Mouse (Mus musculus) heart, embryonic 16.5 days (tissue): ENCODE data around the gene Uqcc1. TPM values are rescaled to one million over a fixed set of nuclear protein-coding genes. Genes with fewer than 3 reads are reported as not detected.
"Not testable (repeated sequence)": the region's sequence is repeated elsewhere in the genome, so short reads cannot be mapped to it uniquely, and the experiment has no call there.

ENCODE experiments used
- ATAC-seq: fragments of 200-750 bp; cut with Nextera tagmentation; replicated peaks from 2 replicates; pipeline ENCODE4 v1.8.0; 2017; ENCODE audit warnings: moderate number of reproducible peaks; ENCODE audit not compliant: insufficient read depth, low FRiP score; ENCODE audit errors: extremely low read depth
- H3K27ac ChIP-seq: fragments of 300-500 bp; sonication (generic); 2 replicates; pipeline ENCODE4 v1.5.1; 2014; ENCODE audit warnings: mild to moderate bottlenecking, low read length, control low read depth, moderate library complexity
- H3K27me3 ChIP-seq: fragments of 300-500 bp; sonication (generic); 2 replicates; pipeline ENCODE4 v1.6.1; 2014; ENCODE audit warnings: low read length, mixed read lengths; ENCODE audit not compliant: control insufficient read depth, insufficient read depth
- H3K36me3 ChIP-seq: fragments of 300-500 bp; sonication (generic); 2 replicates; pipeline ENCODE4 v1.6.1; 2014; ENCODE audit not compliant: control insufficient read depth, insufficient read depth
- H3K4me1 ChIP-seq: fragments of 300-500 bp; sonication (generic); 2 replicates; pipeline ENCODE4 v1.6.1; 2014; ENCODE audit warnings: low read length, mixed read lengths; ENCODE audit not compliant: control insufficient read depth, insufficient read depth
- H3K4me2 ChIP-seq: fragments of 300-500 bp; sonication (generic); 2 replicates; pipeline ENCODE4 v1.6.1; 2014; ENCODE audit warnings: low read depth, mild to moderate bottlenecking, control low read depth, low read length
- H3K4me3 ChIP-seq: fragments of 300-500 bp; sonication (generic); 2 replicates; pipeline ENCODE4 v1.5.1; 2014; ENCODE audit warnings: mild to moderate bottlenecking, control low read depth, low read length
- H3K9ac ChIP-seq: fragments of 300-500 bp; sonication (generic); 2 replicates; pipeline ENCODE4 v1.6.1; 2014; ENCODE audit warnings: low read length, control low read depth
- H3K9me3 ChIP-seq: fragments of 300-500 bp; sonication (generic); replicated peaks from 2 replicates; pipeline ENCODE4 v1.6.1; 2016; ENCODE audit warnings: low read length; ENCODE audit not compliant: control insufficient read depth
- WGBS: fragments of 180-500 bp; shearing (Covaris S2); extraction: QIAGEN DNeasy Blood & Tissue Kit; methylation state at CpG from one replicate; pipeline ENCODE4 v1.1.7; 2014; 5-methylcytosine and 5-hydroxymethylcytosine counted together
- polyA plus RNA-seq: library from polyadenylated mRNA; unstranded; fragments of >200 nt; fragmentation: Nextera tagmentation; extraction: Ambion mirVana; gene quantifications from 2 replicates; pipeline ENCODE4 v1.2.1, GENCODE M21; 2015

Gene Uqcc1
- polyA plus RNA-seq, 1 experiment from 2014 or later = 129 TPM

- 88% methylated on average over 7 of the region's 7 CpGs for WGBS
- H3K4me2 ChIP-seq = no peak overlapping the region
- H3K27ac ChIP-seq = no peak overlapping the region
- no peak for ATAC-seq
- no peaks in the 10 kb centered on the region for H3K27me3 ChIP-seq
- H3K4me1 ChIP-seq = no peaks in the 10 kb centered on the region
- no peaks in the 10 kb centered on the region for H3K9me3 ChIP-seq
- H3K4me3 ChIP-seq = no peak overlapping the region
- H3K9ac ChIP-seq = no peak overlapping the region
- peaks cover 31% of the 10 kb centered on the region for H3K36me3 ChIP-seq
Measured at GRCm38 (mm10) chr2:155850120-155850519, 80.0 kb downstream of the Uqcc1 start.

GRCm38 (mm10) chr2:155849464-155849863, 80.6 kb downstream of the Uqcc1 start:
- H3K27me3 ChIP-seq = no peaks in the 10 kb centered on the region
- no peaks in the 10 kb centered on the region for H3K4me1 ChIP-seq
- H3K9ac ChIP-seq = no peak overlapping the region
- no peak overlapping the region for H3K4me3 ChIP-seq
- no peak for ATAC-seq
- no peak overlapping the region for H3K27ac ChIP-seq
- H3K9me3 ChIP-seq = no peaks in the 10 kb centered on the region
- peaks cover 34% of the 10 kb centered on the region for H3K36me3 ChIP-seq
- H3K4me2 ChIP-seq = no peak overlapping the region
- WGBS = 64% methylated on average over 7 of the region's 7 CpGs

GRCm38 (mm10) chr2:155848291-155848690, 81.8 kb downstream of the Uqcc1 start:
- Histone ChIP-seq H3K4me2 (no peak overlapping the region), H3K9ac (no peak overlapping the region), H3K4me1 (no peaks in the 10 kb centered on the region), H3K9me3 (no peaks in the 10 kb centered on the region), H3K4me3 (no peak overlapping the region), H3K27me3 (no peaks in the 10 kb centered on the region), H3K27ac (no peak overlapping the region), H3K36me3 (peaks cover 32% of the 10 kb centered on the region)
- WGBS = 33% methylated on average over 6 of the region's 6 CpGs
- no peak for ATAC-seq

- 86% methylated on average over 8 of the region's 8 CpGs for WGBS
- Histone ChIP-seq H3K27ac (no peak overlapping the region), H3K4me3 (no peak overlapping the region), H3K4me2 (no peak overlapping the region), H3K9me3 (no peaks in the 10 kb centered on the region), H3K27me3 (no peaks in the 10 kb centered on the region), H3K9ac (no peak overlapping the region), H3K4me1 (no peaks in the 10 kb centered on the region), H3K36me3 (peaks cover 23% of the 10 kb centered on the region)
- no peak for ATAC-seq
Measured at GRCm38 (mm10) chr2:155846930-155847329, 83.2 kb downstream of the Uqcc1 start.

- no peak for ATAC-seq
- no peaks in the 10 kb centered on the region for H3K27me3 ChIP-seq
- H3K4me2 ChIP-seq = no peak overlapping the region
- 79% methylated on average over 4 of the region's 4 CpGs for WGBS
- H3K4me1 ChIP-seq = no peaks in the 10 kb centered on the region
- H3K4me3 ChIP-seq = no peak overlapping the region
- H3K9me3 ChIP-seq = no peaks in the 10 kb centered on the region
- H3K36me3 ChIP-seq = no peaks in the 10 kb centered on the region
- H3K9ac ChIP-seq = no peak overlapping the region
- H3K27ac ChIP-seq = no peak overlapping the region
Measured at GRCm38 (mm10) chr2:155838961-155839360, 91.1 kb downstream of the Uqcc1 start.

- Histone ChIP-seq H3K27me3 (no peaks in the 10 kb centered on the region), H3K9ac (no peak overlapping the region), H3K36me3 (no peaks in the 10 kb centered on the region), H3K4me2 (no peak overlapping the region), H3K27ac (no peak overlapping the region), H3K4me1 (no peaks in the 10 kb centered on the region), H3K9me3 (no peaks in the 10 kb centered on the region), H3K4me3 (no peak overlapping the region)
- ATAC-seq = no peak
- WGBS = 50% methylated on average over 3 of the region's 3 CpGs
Measured at GRCm38 (mm10) chr2:155837961-155838360, 92.1 kb downstream of the Uqcc1 start.

- Histone ChIP-seq H3K27ac (no peak within 1 kb of the TSS), H3K36me3 (no peaks in the 10 kb centered on the region), H3K4me2 (no peak within 1 kb of the TSS), H3K27me3 (no peaks in the 10 kb centered on the region; the same call in 1 of the 2 replicates), H3K4me1 (no peaks in the 10 kb centered on the region), H3K9ac (no peak within 1 kb of the TSS), H3K9me3 (no peaks in the 10 kb centered on the region), H3K4me3 (no peak within 1 kb of the TSS)
- WGBS = 54% methylated on average over 9 of the region's 9 CpGs
- no peak for ATAC-seq
Measured at GRCm38 (mm10) chr2:155834732-155835131, 95.4 kb downstream of the Uqcc1 start, which contains the start of gene Fam83c. Gene Fam83c (minus strand): TSS chr2:155834854.

- not testable (repeated sequence) for H3K9me3 ChIP-seq, H3K9ac ChIP-seq, H3K27ac ChIP-seq, ATAC-seq, H3K4me1 ChIP-seq, H3K4me3 ChIP-seq, H3K27me3 ChIP-seq, H3K4me2 ChIP-seq, H3K36me3 ChIP-seq
- WGBS = 55% methylated on average over 1 of the region's 1 CpGs
Measured at GRCm38 (mm10) chr2:155832087-155832486, 98.0 kb downstream of the Uqcc1 start.

GRCm38 (mm10) chr2:155831302-155831701, 98.8 kb downstream of the Uqcc1 start:
- 44% methylated on average over 9 of the region's 9 CpGs for WGBS
- no peak overlapping the region for H3K9ac ChIP-seq

More at GRCm38 (mm10) chr2:155831302-155831701, 98.8 kb downstream of the Uqcc1 start:
- ATAC-seq = no peak
- H3K36me3 ChIP-seq = no peaks in the 10 kb centered on the region
- H3K9me3 ChIP-seq = no peaks in the 10 kb centered on the region
- no peak overlapping the region for H3K27ac ChIP-seq
- H3K4me1 ChIP-seq = peaks cover 6% of the 10 kb centered on the region
- H3K27me3 ChIP-seq = no peaks in the 10 kb centered on the region; the same call in 1 of the 2 replicates
- H3K4me3 ChIP-seq = no peak overlapping the region
- no peak overlapping the region for H3K4me2 ChIP-seq
